Mouse (Mus musculus) neural tube, embryonic 12.5 days (tissue): ENCODE data around the gene Maff. TPM values are rescaled to one million over a fixed set of nuclear protein-coding genes. Genes with fewer than 3 reads are reported as not detected.

ENCODE experiments used
- ATAC-seq: fragments of 200-750 bp; cut with Nextera tagmentation; 2 replicates; pipeline ENCODE4 v1.8.0; 2017; ENCODE audit warnings: low read depth, mild to moderate bottlenecking, moderate TSS enrichment, moderate library complexity; ENCODE audit not compliant: low FRiP score
- H3K27ac ChIP-seq: fragments of 300-500 bp; sonication (generic); 2 replicates; pipeline ENCODE4 v1.5.1; 2016
- H3K27me3 ChIP-seq: fragments of 300-500 bp; sonication (generic); replicated peaks from 2 replicates; pipeline ENCODE4 v1.6.1; 2016; ENCODE audit warnings: mild to moderate bottlenecking
- H3K36me3 ChIP-seq: fragments of 300-500 bp; sonication (generic); 2 replicates; pipeline ENCODE4 v1.6.1; 2016; ENCODE audit warnings: mild to moderate bottlenecking
- H3K4me1 ChIP-seq: fragments of 300-500 bp; sonication (generic); 2 replicates; pipeline ENCODE4 v1.6.1; 2016
- H3K4me2 ChIP-seq: fragments of 300-500 bp; sonication (generic); replicated peaks from 2 replicates; pipeline ENCODE4 v1.6.1; 2016; ENCODE audit warnings: mild to moderate bottlenecking
- H3K4me3 ChIP-seq: fragments of 300-500 bp; sonication (generic); 2 replicates; pipeline ENCODE4 v1.5.1; 2016
- H3K9ac ChIP-seq: fragments of 300-500 bp; sonication (generic); 2 replicates; pipeline ENCODE4 v1.6.1; 2016; ENCODE audit warnings: mild to moderate bottlenecking
- H3K9me3 ChIP-seq: fragments of 300-500 bp; sonication (generic); 2 replicates; pipeline ENCODE4 v1.6.1; 2016; ENCODE audit warnings: mild to moderate bottlenecking
- WGBS: fragments of 180-500 bp; shearing (Covaris S2); methylation state at CpG from one replicate; pipeline ENCODE4 v1.1.7; 2016; 5-methylcytosine and 5-hydroxymethylcytosine counted together
- microRNA counts: library from miRNA; unstranded; fragments of <30 nt; microRNA quantifications from one replicate; lab custom pipeline; 2017
- microRNA-seq: library from miRNA; unstranded; fragments of <30 nt; microRNA quantifications from one replicate; pipeline ENCODE4, GENCODE M21; 2017
- polyA plus RNA-seq: library from polyadenylated mRNA; unstranded; fragments of >200 nt; fragmentation: Nextera tagmentation; extraction: Ambion mirVana; gene quantifications from 2 replicates; pipeline ENCODE4 v1.2.1, GENCODE M21; 2016

The Maff gene
- polyA plus RNA-seq, 1 experiment from 2014 or later: 1.4 TPM

DNA sequence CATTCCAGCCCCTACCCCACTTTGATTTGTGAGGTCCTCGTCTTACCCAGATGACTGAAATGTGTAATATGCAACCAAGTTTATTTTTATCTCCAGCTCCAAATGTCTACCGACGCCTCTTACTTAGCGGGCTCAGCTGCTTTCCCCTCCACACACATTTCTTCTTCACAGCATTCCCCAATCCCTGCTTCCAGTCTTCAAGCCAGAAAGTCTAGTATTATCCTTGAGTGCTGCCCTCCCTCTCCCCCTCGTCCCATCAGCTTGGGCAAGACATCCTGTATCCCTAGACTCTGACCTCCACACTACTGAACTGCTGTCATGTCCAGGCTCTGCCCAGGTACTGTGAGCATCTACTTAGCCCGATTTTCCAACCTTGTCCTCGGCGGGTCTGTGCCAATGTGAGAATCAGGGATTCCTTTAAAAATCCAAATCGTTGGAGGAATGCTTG lies 57.4 kb downstream of the Maff start:
- H3K9me3 ChIP-seq: no peaks in the 10 kb centered on the region
- 18% methylated on average over 9 of the region's 9 CpGs for WGBS
- ATAC-seq: peak; percentile 9; the same call in 1 of the 2 replicates
- H3K4me2 ChIP-seq: peak overlapping the region; percentile 88
- H3K4me1 ChIP-seq: peaks cover 33% of the 10 kb centered on the region
- peak overlapping the region; percentile 93 for H3K4me3 ChIP-seq
- 0 out of 2 replicates have a peak, but pooled peaks cover 3% of the 10 kb centered on the region for H3K27me3 ChIP-seq
- H3K36me3 ChIP-seq: no peaks in the 10 kb centered on the region
- H3K9ac ChIP-seq: peak overlapping the region; percentile 92
- no peak overlapping the region for H3K27ac ChIP-seq

- H3K27ac ChIP-seq: no peak overlapping the region
- H3K9me3 ChIP-seq: no peaks in the 10 kb centered on the region
- H3K27me3 ChIP-seq: 0 out of 2 replicates have a peak, but pooled peaks cover 3% of the 10 kb centered on the region
- WGBS: 70% methylated on average over 1 of the region's 1 CpGs
- peak overlapping the region; percentile 88; the same call in 1 of the 2 replicates for H3K4me2 ChIP-seq
- ATAC-seq: no peak
- H3K4me3 ChIP-seq: no peak overlapping the region
- H3K4me1 ChIP-seq: peaks cover 33% of the 10 kb centered on the region
- H3K9ac ChIP-seq: no peak overlapping the region
- H3K36me3 ChIP-seq: no peaks in the 10 kb centered on the region
Measured at GRCm38 (mm10) chr15:79404277-79404676, 57.9 kb downstream of the Maff start.

GRCm38 (mm10) chr15:79406564-79406963 lies 60.1 kb downstream of the Maff start:
- Histone ChIP-seq H3K36me3 (no peaks in the 10 kb centered on the region), H3K4me3 (no peak overlapping the region), H3K4me1 (peaks cover 13% of the 10 kb centered on the region), H3K27me3 (0 out of 2 replicates have a peak, but pooled peaks cover 3% of the 10 kb centered on the region), H3K9me3 (no peaks in the 10 kb centered on the region), H3K27ac (no peak overlapping the region), H3K9ac (no peak overlapping the region), H3K4me2 (no peak overlapping the region)
- ATAC-seq: no peak
- 86% methylated on average over 4 of the region's 4 CpGs for WGBS

MicroRNA genes within 50 kb of the gene (microRNA counts, 519-probe panel; counts per million panel counts)
- 342 counts per million, percentile 67 among the panel's probes with 10 or more counts for microRNA mmu-miR-1943 (lab: Ali Mortazavi, UCI)

Small RNA genes within 50 kb of the gene (microRNA-seq; reads per million reads assigned to microRNA genes)
- 1.1 reads per million for gene Mir1943

Other genes with a start within 250 kb of the Maff start
- gene Micall1, start 237.7 kb upstream of the Maff start, polyA plus RNA-seq: 12.0 and 12.5 TPM in 2 replicates
- 318 and 338 TPM in 2 replicates for gene Polr2f, start 205.6 kb upstream of the Maff start, polyA plus RNA-seq
- gene 1700088E04Rik, start 205.4 kb upstream of the Maff start, polyA plus RNA-seq: 9.4 and 11.7 TPM in 2 replicates
- 27.4 and 35.8 TPM in 2 replicates for gene Sox10, start 181.4 kb upstream of the Maff start, polyA plus RNA-seq
- 72.6 and 78.2 TPM in 2 replicates for gene Pick1, start 117.4 kb upstream of the Maff start, polyA plus RNA-seq
- 1.3 and 1.5 TPM in 2 replicates for gene Gm49486, start 117.2 kb upstream of the Maff start, polyA plus RNA-seq
- 0.14 and 0.27 TPM in 2 replicates for gene Slc16a8, start 91.9 kb upstream of the Maff start, polyA plus RNA-seq
- 2.6 and 2.7 TPM in 2 replicates for gene Baiap2l2, start 61.1 kb upstream of the Maff start, polyA plus RNA-seq
- gene Pla2g6, start 18.2 kb upstream of the Maff start, polyA plus RNA-seq: 40.1 and 40.4 TPM in 2 replicates
- 44.3 and 50.4 TPM in 2 replicates for gene Tmem184b, start 56.9 kb downstream of the Maff start, polyA plus RNA-seq
- 303 and 308 TPM in 2 replicates for gene Csnk1e, start 108.9 kb downstream of the Maff start, polyA plus RNA-seq
- gene Kcnj4, start 158.6 kb downstream of the Maff start, polyA plus RNA-seq: not detected in 2 replicates
- gene Kdelr3, start 169.8 kb downstream of the Maff start, polyA plus RNA-seq: 19.6 and 20.2 TPM in 2 replicates
- gene Ddx17, start 200.1 kb downstream of the Maff start, polyA plus RNA-seq: 66.5 and 71.8 TPM in 2 replicates